Mouse (Mus musculus): ENCODE measurements at regions not wholly inside any gene's neighbourhood (a gene's known extent, or its start where the extent isn't known, plus 50 kb on each side); places are given as distances from the start of the nearest gene placed in this dataset.

DNA sequence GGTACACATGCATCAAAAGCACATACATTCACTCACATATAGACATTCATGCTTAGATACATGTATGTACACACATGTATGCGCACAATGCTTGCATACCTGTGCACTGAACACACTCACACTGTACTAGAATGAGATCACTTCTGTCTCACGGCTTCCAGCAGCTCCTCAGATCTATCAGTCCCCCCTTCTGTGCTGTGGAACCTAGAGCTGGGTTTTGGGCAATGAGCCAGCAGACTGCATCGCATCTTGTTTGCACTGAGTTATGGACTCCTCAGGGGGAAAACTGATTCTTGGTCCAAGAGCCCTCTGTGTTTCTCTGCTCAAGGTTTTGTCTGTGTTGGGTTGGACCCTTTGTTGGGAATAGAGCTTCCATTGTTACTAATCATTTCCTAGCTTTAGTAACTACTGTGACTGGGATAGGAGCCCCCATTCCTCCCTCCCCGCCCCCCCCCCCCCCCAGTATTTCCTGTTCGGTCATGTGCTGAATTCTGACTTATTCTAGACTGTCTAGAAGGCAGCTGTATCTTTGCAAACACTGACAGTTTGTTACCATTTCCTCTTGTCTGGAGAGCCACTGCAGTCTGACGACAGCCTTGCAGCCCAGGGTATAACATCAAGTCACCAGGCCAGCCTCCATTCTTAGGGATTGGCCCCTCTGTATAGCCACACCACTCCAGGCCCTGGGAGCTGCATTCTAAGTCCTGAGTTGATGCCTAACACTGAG is 101.3 kb downstream of the Tpra1 start:
- no peak for TF ChIP-seq CTCF (IDR thresholded peaks at IDR 0.05; ENCODE audit: low read depth)
- WGBS, result 38% methylated on average over 5 of the region's 6 CpGs
- Histone ChIP-seq H3K4me2 (ENCODE audit: low read depth) (no peak overlapping the region), H3K9ac (no peak overlapping the region), H3K9me3 (ENCODE audit: low read length) (peaks cover 5% of the 10 kb centered on the region; the same call in 1 of the 2 replicates), H3K27me3 (ENCODE audit: insufficient read depth, low read length) (peaks cover 12% of the 10 kb centered on the region), H3K4me3 (ENCODE audit: low read depth, low read length) (no peak overlapping the region), H3K36me3 (ENCODE audit: insufficient read depth) (no peaks in the 10 kb centered on the region), H3K27ac (ENCODE audit: low read depth, low read length) (no peak overlapping the region), H3K4me1 (ENCODE audit: insufficient read depth) (peaks cover 4% of the 10 kb centered on the region; the same call in 1 of the 2 replicates)
- ATAC-seq (peak; percentile 53), DNase-seq (peak; percentile 56)

DNA sequence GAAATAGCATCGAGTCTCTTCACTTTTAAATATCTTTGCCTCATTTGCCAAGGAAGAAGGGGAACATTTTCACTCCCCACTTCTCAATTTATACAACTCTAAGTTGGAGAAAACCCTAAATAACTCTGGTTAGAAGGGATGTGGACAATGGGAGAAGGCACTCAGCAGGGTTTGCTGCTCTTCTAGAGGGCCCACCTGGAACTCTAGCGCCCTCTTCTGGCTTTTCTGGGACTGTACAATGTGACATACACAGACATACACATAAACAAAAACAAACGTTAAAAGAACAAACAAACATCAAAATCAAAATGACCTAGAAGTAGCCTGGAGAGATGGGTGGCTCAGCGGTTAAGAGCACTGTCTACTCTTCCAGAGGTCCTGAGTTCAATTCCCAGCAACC is 103.0 kb downstream of the Tpra1 start:
- Histone ChIP-seq H3K9me3 (ENCODE audit: low read length) (peaks cover 5% of the 10 kb centered on the region; the same call in 1 of the 2 replicates), H3K36me3 (ENCODE audit: insufficient read depth) (no peaks in the 10 kb centered on the region), H3K4me2 (ENCODE audit: low read depth) (no peak overlapping the region), H3K27me3 (ENCODE audit: insufficient read depth, low read length) (peaks cover 13% of the 10 kb centered on the region), H3K9ac (no peak overlapping the region), H3K27ac (ENCODE audit: low read depth, low read length) (no peak overlapping the region), H3K4me3 (ENCODE audit: low read depth, low read length) (no peak overlapping the region), H3K4me1 (ENCODE audit: insufficient read depth) (peaks cover 7% of the 10 kb centered on the region; the same call in 1 of the 2 replicates)
- TF ChIP-seq CTCF (IDR thresholded peaks at IDR 0.05; ENCODE audit: low read depth), result peak; percentile 18; the same call in 1 of the 2 replicates
- 50% methylated on average over 4 of the region's 4 CpGs for WGBS
- no peak for ATAC-seq
- no peak for DNase-seq

GRCm38 (mm10) chr6:89006997-89007396 is 104.9 kb downstream of the Tpra1 start:
- Histone ChIP-seq H3K27ac (ENCODE audit: low read depth, low read length) (no peak overlapping the region), H3K9me3 (ENCODE audit: low read length) (peaks cover 5% of the 10 kb centered on the region; the same call in 1 of the 2 replicates), H3K27me3 (ENCODE audit: insufficient read depth, low read length) (peaks cover 8% of the 10 kb centered on the region), H3K4me2 (ENCODE audit: low read depth) (no peak overlapping the region), H3K4me1 (ENCODE audit: insufficient read depth) (peaks cover 7% of the 10 kb centered on the region; the same call in 1 of the 2 replicates), H3K4me3 (ENCODE audit: low read depth, low read length) (no peak overlapping the region), H3K9ac (no peak overlapping the region), H3K36me3 (ENCODE audit: insufficient read depth) (no peaks in the 10 kb centered on the region)
- WGBS, result 23% methylated on average over 17 of the region's 17 CpGs
- DNase-seq, result no peak
- no peak for TF ChIP-seq CTCF (IDR thresholded peaks at IDR 0.05; ENCODE audit: low read depth)
- ATAC-seq, result peak; percentile 6; the same call in 1 of the 2 replicates

- no peak overlapping the region for H3K27ac ChIP-seq (ENCODE audit: low read depth, low read length)
- H3K36me3 ChIP-seq (ENCODE audit: insufficient read depth), result no peaks in the 10 kb centered on the region
- no peak for ATAC-seq
- 82% methylated on average over 2 of the region's 2 CpGs for WGBS
- no peak for TF ChIP-seq CTCF (IDR thresholded peaks at IDR 0.05; ENCODE audit: low read depth)
- no peak for DNase-seq
- no peak overlapping the region for H3K9ac ChIP-seq
- peaks cover 8% of the 10 kb centered on the region for H3K27me3 ChIP-seq (ENCODE audit: insufficient read depth, low read length)
- H3K9me3 ChIP-seq (ENCODE audit: low read length), result peaks cover 5% of the 10 kb centered on the region; the same call in 1 of the 2 replicates
- H3K4me3 ChIP-seq (ENCODE audit: low read depth, low read length), result no peak overlapping the region
- peaks cover 7% of the 10 kb centered on the region for H3K4me1 ChIP-seq (ENCODE audit: insufficient read depth)
- H3K4me2 ChIP-seq (ENCODE audit: low read depth), result no peak overlapping the region
These were observed 105.5 kb downstream of the Tpra1 start for GRCm38 (mm10) chr6:89007516-89007915.

DNA sequence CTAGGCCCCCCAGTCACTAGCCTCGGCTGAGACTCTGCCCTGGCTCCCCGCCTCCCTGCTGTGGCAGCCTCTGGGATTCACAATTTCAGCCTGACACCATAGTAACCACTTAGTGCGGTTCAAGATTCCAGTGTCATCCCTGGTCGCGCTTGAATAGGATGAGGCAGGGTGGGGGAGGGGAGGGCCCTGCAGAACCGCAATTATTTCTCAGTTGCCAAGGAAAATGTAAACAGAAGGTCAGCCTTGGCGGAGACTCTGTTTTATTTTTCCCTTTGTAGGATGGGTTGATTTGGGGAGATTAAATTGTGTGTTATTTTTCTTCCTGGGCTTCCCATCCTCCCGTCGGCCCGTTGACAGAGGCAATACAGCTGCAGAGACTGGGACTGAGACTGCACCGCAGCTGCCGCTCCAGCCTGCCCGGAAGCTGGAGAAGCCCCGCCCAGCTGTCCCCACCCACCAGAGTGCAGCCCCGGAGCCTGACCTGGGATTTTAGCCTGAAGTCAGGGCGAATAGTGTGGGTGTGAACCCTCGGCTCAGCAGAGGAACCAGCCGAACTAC is 106.6 kb downstream of the Tpra1 start:
- DNase-seq, result peak; percentile 37
- Histone ChIP-seq H3K4me3 (ENCODE audit: low read depth, low read length) (0 out of 2 replicates have a peak overlapping the region, but pooled peaks have one; percentile 1), H3K27me3 (ENCODE audit: insufficient read depth, low read length) (peaks cover 8% of the 10 kb centered on the region), H3K9me3 (ENCODE audit: low read length) (peaks cover 5% of the 10 kb centered on the region; the same call in 1 of the 2 replicates), H3K4me2 (ENCODE audit: low read depth) (peak overlapping the region; percentile 26), H3K9ac (no peak overlapping the region), H3K4me1 (ENCODE audit: insufficient read depth) (peaks cover 11% of the 10 kb centered on the region), H3K36me3 (ENCODE audit: insufficient read depth) (no peaks in the 10 kb centered on the region), H3K27ac (ENCODE audit: low read depth, low read length) (no peak overlapping the region; the same call in 1 of the 2 replicates)
- WGBS, result 3% methylated on average over 18 of the region's 18 CpGs
- no peak for TF ChIP-seq CTCF (IDR thresholded peaks at IDR 0.05; ENCODE audit: low read depth)
- peak; percentile 65 for ATAC-seq

DNA sequence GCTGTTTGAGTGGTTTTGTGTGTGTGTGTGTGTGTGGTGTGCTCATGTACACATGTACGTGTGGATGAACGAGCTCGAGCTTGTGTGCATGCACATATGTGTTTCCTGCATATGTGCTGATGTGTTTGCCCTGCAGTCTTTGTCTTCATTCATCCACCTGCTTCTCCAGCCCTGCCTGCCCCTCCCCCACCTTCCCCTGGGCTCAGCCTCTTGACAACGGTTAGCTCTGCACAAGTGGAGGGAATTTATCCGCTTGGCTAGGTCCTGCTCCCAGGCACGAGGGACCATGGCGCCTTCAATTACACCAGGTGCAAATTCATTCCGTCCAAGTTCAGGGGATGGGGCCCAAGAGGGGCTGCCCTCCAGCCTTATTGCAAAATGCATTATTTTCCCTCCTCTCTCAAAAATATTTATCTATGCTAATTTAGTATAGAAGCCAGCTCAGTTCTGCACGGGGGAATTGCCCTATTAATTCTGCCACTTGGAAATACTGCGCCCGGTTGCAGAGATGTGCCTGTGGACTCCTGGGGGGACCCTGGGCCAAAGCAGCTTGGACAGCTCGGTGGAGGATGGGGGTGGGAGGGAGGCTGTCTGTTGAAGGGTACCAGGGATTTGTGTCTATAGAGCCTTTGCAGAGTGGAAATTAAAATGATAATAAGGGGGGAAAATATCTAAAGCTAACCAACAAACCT is 111.1 kb downstream of the Tpra1 start:
- WGBS, result 11% methylated on average over 12 of the region's 12 CpGs
- Histone ChIP-seq H3K4me2 (ENCODE audit: low read depth) (no peak overlapping the region), H3K36me3 (ENCODE audit: insufficient read depth) (no peaks in the 10 kb centered on the region), H3K9ac (0 out of 2 replicates have a peak overlapping the region, but pooled peaks have one; percentile 4), H3K9me3 (ENCODE audit: low read length) (no peaks in the 10 kb centered on the region), H3K27ac (ENCODE audit: low read depth, low read length) (0 out of 2 replicates have a peak overlapping the region, but pooled peaks have one; percentile 21), H3K4me1 (ENCODE audit: insufficient read depth) (peaks cover 10% of the 10 kb centered on the region), H3K27me3 (ENCODE audit: insufficient read depth, low read length) (peaks cover 8% of the 10 kb centered on the region; the same call in 1 of the 2 replicates), H3K4me3 (ENCODE audit: low read depth, low read length) (no peak overlapping the region)
- ATAC-seq (peak; percentile 34; the same call in 1 of the 2 replicates), DNase-seq (peak; percentile 40)
- no peak for TF ChIP-seq CTCF (IDR thresholded peaks at IDR 0.05; ENCODE audit: low read depth)
